Mouse (Mus musculus) urinary bladder, postnatal 36 days (tissue): ENCODE results near the gene Tifab.
A peak's percentile ranks its signal among the peaks of the same experiment; 100 is the strongest.
"Not testable (repeated sequence)": the region's sequence is repeated elsewhere in the genome, so short reads cannot be mapped to it uniquely, and the experiment has no call there.

Experiments used
- DNase-seq, 2 experiments: peaks; one replicate each; pipeline ENCODE4 v3.0.0; 2022; ENCODE audit warnings: low spot score in 2 of 2, mixed read lengths in 1 of 2

Gene Tifab

DNA sequence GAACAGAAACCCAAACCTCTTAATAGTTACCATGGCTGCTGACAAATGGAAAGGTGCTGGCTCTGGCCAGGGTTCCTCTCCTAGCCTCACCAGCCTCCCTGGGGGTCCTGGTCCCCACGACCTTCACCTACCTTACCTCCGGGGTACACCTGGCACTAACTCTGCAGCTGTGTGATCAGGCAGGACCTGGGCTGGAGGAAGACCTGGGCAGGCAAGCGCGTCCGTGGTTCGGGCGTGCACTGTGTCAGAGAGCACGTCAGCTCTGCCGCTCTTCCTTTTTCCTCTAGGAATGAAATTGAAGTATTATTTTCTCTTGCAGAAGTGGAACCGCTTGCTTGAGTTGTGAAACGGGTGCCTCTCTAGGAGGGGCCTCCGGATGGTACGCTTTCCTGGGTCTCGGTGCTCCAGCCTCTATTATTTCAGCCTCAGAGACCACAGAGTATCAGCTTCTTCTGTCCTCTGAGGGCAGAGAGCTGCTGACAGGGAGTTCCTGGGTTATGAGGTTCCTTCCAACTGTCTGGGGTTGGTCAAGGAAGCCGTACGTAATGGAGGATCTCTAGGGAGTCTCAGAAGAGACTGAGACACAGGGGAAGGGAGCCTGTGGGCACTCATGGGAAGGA lies at the start of gene Tifab:
Gene Tifab, minus strand, starts transcription at position 470 of the 620 bp plus-strand sequence.
- DNase-seq = no peak

DNA sequence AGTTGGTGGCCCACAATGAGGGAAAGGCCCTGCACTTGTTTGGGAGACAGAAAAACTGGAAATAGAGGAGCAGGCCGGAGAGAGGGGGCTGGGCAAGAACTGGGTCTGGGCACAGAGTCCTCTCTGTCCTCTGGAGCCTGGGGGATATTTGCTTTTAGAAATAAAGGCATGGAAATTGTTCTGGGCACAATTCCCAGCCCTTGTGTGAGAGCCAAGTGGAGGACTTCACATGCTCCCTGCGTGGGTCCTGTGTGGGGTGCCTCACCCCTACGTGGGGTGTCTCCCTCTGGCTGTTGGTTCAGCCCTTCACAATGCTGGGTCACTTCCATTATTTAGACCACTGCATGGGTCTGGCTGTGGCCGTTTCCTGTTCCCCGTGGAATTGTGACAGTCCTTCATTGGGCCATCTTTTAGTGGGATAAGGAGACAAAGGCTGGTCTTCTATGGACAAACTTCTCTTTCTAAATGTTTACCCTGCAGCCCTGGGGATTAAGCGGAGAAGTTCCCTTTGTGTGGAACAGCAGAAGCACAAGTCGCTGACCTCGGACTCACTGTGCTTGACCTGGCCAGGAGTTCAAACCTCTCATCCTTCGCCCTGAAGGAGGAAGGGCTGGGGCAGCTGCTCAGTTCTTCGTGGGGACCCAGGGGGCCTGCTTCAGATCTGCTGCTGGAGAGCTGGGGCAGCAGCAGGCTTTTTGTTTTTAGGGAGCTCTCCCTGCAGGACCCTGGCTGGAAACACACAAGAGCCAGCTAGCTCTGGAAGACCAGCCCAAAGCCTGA lies 47.7 kb upstream of the Tifab start:
- DNase-seq = peak in 1 of 2 experiments; percentile 21

DNA sequence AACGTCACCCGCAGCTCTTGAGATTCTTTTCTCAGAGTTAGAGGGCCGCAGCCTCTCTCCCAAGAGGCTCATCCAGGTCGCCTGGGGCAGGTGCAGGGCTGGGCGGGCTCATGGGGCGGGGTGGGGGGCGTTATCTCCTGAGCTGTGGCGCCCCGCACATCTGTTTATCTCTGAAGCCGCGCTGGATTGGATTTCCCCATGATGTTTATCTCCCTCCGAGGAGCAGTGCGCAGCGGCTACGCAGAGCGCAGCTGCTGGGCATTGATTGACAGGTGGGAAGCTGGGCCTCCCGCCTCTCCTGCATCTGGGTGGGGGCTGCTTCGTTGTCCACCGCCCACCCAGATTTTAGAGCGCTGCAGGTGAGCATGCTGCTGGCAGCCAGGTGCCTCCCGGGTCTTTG lies 44.9 kb upstream of the Tifab start:
- no peak for DNase-seq

DNA sequence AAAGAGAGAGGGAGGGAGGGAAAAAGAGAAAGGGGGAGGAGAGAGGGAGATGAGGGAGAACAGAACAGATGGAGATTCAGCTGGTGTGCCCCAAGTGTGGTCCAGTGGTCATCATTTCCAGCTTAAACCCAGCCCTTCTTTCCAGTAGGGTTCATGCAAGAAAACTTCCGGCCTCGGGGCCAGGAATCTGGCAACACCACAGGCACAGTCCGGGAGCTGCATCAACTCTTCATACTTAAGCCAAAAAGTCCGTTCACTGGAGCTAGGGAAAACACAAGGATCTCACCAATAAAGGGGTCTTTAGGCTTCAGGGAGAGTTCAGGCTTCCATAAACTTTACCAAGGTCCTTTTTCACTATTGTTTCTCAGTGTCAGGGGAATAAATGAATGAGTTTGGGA lies 44.2 kb upstream of the Tifab start:
- no peak for DNase-seq

DNA sequence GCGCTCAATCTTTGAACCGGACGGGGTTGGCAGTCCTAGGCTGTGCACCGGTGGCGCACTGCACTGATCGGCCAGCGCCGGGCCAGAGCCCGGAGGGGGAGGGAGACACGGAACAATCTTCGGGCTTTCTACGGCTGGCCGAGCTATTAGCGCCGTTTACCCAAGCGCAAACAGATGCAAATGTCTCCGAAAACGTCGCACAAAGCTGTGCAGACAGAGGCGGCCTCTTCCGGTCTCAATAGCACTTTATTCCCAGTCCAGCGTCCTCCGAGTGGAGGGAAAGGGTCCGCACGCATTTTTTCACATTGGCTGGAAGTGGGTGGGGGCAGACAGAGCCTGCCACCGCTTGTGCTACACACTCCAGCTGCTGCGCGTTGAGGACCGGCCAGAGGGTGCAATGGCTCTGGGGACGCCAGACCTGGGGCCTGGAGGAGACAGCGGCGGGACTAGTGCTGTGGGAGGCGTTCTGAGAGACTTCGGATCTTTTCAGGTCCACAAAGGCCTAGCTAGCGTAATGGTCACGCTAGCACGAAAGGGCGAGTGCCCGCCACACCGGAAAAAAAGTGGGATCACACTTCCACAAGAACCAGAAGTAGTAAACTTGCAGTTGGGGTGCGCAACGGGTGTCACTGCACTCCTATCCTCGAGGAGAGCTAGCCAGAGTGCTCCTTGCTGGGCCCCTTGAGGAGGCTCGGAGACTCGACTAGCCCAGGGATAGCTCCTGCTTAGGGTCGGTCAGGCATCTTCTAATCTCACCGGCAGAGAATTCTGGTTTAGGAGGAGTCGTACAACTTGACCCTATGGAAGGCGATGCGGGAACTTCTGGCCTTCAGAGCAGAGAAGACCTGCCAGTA lies 43.5 kb upstream of the Tifab start:
- DNase-seq = no peak

DNA sequence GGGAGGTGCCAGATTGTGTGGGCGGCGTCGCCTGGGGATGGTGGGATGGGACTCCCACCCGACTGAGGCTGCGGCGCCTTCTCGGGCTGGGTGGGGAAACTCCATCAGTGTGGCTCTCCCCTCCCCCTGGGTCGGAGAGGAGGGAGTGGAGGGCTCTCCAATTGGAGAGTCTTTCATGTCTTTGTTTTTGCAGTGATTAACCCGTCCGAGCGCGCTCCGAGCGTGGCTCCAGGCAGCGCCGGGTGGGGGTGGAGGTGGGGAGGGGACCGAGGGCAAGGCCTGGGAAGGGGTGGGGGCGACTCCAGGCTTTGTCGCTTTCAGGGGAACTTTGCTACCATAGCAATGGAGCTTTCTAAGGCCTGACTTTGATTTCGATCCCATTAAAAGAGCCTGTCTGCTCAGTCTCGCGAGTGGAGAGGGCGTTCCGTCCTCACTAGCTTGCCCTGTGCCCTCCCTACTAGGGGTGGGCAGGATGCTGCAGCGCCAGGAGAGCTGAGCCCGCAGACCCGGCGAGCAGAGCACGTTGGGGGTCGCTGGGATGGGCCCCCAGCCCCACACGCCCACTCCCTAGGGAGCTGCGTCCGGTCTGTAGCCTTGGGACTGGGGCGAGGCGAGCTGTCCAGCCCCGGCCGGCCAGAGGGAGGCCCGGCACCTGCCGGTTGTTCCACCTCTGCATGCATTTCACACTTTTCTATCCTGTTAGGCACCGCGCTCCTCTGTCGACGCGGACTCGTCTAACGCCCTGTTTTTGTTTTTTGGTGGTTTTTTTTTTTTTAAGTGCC lies 42.6 kb upstream of the Tifab start:
- DNase-seq = no peak

DNA sequence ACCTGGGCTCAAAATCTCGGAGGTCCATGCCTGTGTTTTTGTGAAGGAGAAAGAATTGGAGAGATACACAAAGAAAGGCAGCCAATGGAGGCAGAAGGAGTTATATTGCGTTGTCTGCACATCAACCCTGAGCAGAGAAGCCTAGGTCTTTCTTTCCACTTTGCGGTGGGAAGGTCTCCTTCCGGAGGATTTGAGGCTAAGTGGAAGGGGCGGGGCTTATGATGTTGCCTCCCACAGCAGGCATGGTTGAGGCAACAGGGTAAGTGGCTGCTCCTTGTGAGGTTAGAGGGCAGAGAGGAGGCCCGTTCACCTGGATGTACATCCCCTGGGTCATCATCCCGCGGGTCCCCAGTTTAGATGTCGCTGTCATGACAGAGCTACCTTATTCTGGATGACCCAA lies 40.6 kb upstream of the Tifab start:
- DNase-seq = no peak

DNA sequence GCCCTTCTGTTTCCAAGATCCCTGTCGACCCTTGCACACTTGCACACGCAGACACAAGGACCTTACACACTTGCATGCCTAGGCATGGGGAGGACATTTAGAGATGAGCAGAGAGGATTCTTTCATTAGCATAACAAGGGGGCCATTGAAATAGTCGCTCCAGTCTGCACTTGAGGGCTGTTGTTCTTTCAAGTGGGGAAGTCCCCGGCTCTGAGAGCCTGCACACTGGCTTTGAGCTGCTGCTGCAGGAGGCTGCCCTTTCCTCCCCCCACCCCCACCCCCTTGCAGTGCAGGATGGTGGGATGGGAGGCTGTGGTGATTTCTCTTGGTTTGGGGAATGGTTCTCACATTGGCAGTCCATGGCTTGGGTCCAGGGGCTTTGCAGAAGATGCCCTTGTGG lies 37.4 kb upstream of the Tifab start:
- DNase-seq = no peak

DNA sequence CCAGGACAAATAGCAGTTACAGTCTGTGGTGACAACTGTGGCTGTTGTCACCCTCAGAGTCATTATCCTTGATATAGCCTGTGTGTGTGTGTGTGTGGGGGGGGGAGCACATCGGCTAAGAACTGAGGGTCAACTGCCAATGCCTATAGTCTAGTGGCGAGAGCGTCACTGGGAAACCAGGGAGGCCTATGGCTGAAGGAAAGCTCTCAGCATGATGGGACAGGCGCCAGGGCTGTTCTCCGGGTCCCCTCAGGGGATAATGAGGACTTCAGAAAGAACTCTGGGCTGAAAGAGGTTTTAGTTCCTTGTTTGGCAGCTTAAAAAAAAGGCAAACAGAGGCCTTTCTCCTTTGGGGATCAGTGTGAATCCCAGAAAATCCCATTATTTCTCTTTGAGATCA lies 35.9 kb upstream of the Tifab start:
- no peak for DNase-seq

DNA sequence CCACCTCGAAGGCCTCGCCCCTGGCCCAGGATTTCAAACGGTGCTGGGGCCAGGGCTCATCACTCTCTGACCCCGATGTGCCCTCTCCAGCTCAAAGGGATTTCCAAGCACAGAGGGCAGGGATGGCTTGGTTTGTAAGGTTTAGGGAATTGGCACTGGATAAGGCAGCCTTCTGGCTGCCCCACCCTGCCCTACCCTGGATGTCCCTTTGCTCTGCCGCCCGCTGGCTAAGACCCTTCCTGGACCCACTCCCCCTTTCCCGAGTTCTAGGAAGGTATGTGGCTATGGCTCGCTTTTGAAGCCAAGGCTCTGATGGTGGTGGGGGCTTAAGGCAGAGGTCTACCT lies 30.4 kb upstream of the Tifab start:
- no peak for DNase-seq

DNA sequence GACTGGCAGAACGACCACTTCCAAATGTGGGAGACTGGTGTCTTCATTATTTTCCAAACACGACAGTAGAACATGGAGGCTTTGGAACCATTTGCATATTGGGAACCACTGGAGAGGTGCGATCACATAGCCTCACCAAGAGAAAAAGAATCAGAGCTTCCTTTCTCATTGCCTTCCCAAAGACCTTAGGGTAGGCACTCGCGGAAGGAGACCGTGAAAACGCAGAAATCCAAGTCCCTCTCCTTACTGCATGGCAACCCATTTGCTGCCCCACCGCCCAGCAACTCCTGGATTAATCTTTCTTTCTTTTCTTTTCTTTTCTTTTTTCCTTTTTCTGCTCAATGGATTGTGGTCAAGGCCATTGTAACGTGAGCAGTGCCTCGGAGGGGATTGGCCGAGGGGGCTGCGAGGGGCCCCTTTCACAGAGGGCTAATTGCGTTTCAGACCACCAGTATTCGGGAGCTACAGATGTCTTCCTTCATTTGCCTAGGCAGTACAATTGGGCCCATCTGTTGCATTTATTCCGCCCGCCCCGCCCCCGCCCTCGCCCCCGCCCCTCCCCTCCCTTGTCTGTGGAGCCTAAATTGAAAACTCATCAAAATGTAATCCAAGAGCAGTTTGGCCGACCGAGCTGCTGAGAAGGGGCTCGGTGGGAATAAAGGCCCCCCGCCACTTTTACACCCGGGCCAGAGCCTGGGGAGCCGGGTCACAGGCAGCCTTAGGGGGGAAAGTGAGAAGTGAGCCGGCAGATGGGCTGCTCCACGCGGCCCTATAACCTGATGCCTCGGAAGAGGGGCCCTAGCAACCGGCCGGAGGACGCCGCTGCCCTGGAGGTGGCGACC lies 29.8 kb upstream of the Tifab start:
- no peak for DNase-seq

DNA sequence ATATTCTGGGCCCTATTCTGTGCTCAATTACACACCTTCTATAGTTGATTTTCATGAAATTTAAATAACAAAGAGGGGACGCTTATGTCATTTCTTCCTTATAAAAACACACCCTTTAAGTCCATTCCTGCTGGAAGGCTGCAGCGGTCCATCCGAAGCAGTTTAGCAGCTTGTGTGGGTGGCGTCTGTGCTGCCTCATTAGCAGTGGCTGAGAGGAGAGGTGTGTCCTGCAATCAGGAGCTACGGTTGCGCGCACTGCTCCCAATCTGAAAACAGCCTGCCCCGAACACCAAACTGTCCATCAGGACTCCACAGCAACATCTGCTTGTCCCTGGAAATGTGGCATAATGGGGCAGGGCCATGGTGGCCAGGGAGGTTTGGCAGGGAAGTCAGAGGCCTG lies 20.8 kb upstream of the Tifab start:
- DNase-seq = no peak

DNA sequence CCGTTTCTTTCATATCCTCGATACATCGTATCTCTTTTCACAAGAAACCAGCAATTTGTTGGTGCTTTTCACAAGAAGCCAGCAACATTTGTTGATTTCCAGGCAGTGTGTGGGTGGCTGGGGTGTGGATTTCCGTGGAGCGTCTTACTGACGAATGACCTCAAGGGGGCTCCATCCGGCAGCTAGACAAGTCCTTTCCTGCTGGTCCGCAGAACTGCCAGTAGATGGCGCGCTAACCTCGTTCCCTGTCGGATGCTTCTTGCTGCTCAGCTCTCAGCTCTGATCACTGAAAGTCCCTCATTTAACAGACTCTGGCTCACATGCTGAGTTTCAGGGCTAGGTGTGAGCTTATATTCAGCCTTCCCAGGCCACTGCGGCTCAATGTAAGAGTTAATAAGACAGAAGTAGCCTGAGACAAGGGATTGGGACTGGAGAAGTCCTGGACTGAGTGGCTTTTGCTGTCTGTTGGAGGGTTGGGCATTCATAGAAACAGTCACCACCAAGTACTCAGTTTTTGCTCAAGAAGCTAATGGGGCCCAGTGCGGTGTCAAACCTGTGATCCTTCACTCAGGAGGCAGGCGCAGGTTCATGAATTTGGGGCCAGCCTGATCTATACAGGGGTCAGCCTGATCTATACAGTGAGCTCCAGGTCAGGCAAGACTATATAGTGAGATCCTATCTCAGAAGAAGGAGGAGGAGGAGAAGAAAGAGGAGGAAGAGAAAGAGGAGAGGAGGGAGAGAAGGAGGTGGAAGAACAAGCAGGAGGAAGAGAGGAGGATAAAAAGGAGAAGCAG lies 19.0 kb upstream of the Tifab start:
- peak; percentile 81 to 82 for DNase-seq

DNA sequence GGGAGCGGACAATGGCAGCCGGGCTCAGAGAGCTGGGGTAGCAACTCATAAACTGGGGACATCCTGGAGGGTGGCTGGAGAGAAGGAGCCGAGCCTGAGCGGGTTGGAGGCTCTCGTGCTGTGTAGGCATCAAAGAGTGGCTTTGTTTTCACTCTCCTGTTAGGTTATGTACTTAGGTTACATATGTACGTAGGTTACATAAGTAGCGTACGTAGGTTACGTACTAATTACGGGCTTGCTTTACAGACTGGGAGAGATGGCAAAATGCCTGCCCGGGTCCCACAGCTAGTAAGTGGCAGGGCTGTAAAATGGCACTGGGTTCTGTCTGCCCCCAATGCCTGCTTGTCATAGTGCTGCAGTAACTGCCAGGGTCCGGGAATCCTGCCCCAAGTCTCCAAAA lies 18.3 kb upstream of the Tifab start:
- no peak for DNase-seq

DNA sequence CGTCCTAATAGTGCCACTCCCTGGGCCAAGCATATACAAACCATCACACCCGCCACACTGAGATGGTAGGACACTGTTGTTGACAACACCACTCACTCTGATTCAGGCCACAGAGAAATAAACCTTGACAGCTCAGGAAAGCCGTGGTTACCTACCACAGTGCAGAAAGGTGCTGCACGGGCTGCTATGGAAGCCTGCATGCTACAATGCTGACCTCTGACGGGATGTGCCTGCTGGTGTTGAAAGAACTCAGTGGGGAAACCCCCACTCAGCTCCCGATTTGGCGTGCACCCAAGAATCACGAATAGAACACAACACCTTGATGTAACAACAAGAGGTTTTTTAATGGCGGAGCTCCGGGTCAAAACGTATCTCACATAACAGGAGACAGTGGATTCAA lies 17.1 kb upstream of the Tifab start:
- not testable (repeated sequence) for DNase-seq

DNA sequence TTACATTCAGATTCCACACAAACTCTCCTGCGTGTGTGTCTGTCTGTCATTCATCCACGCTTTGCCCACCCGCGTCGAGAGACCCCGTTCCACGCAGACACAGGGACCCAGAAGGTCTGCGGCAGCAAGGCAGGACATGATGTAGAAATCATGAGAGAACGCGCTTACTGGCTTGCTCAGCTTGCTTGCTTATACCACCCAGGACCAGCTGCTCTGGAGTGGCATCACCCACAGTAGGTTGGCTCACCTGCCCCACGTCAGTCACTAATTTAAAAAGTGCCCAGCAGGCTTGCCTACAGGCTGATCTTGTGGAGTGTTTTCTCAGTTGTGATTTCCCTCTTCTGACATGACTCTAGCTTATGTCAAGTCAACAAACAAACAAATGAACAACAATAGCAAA lies 15.5 kb upstream of the Tifab start:
- DNase-seq = not testable (repeated sequence)

DNA sequence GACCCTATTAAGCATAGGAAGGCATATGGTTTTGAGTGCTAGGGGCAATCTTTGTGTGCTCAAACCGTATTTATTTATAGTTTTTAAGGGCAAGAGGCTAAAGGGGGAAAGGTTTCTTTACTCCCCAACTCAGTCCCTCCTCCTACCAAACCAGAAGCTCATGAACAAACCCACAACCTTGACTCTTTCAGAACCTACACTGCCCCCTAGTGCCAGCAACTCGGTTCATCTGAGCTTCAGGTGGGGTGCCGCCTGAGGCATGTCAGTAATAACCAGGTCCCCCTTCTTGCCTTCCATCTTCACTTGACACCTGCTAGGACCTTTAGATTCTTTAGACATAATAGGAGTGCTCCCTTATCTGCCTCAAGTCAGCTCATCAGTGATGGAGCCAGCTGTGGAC lies 12.5 kb upstream of the Tifab start:
- peak; percentile 39 to 41 for DNase-seq

DNA sequence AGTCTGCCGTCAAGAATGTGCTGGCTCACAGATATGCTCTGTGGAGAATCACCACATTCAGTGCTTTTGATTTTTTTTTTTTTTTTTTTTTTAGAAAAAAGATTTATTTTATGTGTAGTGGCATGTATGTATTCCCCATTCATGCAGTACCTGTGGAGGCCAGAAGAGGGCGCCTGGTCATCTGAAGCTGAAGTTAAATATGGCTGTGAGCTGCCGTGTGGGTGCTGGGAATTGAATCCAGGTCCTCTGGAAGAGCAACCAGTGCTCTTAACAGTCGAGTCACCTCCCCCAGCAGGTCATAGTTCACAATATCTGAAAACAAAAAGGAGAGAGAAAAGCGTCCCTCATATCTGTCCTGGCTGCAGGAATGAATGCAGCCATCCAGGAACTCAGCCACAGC lies 11.0 kb upstream of the Tifab start:
- DNase-seq = no peak

DNA sequence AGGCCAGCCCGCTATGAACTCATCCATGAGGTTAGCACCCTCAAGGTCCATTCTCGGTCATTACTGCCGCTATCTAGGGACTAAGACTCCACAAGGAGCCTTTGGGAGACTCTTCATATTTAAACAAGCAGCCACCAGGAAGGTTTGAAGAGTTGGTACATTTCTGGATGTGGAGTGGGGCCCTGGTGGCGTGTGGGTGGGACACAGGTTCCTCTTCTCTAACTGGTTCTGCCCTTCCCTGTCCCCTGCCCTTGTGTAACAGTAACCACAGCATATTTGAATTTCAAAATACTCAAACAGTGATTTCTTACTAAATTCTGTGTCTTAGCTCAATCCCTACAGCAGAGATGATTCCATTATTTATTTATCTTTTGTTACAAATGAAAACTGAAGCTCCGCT lies 5.0 kb upstream of the Tifab start:
- no peak for DNase-seq

DNA sequence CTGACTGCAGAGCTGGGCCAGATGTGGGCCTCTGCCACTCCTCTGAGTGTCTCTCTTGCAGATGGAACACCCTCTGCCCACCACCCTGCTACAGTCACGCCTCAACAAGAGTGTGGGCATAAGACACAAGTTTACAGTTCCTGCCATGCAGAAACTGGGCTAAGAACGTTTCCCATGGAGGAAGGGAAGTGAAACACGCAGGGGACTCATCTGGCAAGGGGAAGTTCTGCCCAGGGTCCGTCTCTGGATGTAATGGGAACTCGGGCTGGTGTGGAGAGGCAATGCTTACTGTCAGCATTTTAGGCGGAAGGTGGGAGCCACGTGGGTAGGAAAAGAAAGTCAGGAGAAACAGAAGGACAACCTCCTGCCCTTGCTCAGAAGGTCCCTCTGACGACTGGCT lies 2.7 kb upstream of the Tifab start:
- no peak for DNase-seq
